Comparison of ENCODE assay signal across 10 mouse cellular contexts in the genomic region with DNA sequence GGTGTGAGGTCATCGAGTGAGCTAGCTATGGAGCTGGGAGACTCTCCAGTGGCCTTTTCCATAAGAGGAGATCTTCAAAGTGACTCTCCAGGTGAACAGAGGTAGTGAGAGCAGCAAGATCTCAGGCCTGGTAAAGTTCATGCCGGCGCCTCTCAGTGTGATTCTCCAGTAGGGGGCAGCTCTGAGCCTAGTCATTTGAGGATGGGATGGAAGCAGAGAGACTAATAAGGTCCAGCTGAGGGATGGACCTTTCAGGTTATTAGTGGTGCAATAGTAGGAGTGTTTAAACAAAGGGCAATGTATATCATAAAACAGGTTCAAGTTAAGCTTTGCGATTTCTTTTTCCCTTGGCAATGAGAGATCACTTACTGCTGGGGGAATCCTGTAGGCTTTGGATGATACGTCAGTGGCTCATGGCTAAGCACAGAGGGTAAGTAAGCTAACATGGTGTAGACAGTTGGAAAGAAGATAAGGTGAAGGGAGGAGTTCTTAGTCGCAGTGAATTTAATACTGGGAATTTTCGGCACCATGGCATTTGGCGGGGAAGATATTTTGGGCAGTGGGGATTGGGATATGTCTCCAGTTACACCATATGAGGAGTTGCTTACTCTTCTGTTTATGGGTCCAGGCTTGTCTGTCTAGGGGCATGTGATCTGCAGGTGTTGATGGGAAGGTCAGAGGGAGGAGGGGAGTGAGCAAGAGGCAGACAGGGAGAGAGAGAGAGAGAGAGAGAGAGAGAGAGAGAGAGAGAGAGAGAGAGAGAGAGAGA. TPM values are rescaled to one million over a fixed set of nuclear protein-coding genes. Genes with fewer than 3 reads are reported as not detected.
A peak's percentile ranks its signal among the peaks of the same experiment; 100 is the strongest.
DNase-seq lines count a peak whose midpoint lies in the region; ATAC-seq and TF ChIP-seq lines count a peak whose summit lies in the region.
"Had no signal": no experiment of that assay in that cellular context is flagged by ENCODE, and none has a peak within 500 bp of the region (broad histone marks: within the 10 kb centered on the region; RNA-seq: fewer than 3 reads in every experiment).

No protein-coding gene starts in this region.

- DNase-seq in cerebellum, postnatal 10 days = peak; percentile 68 to 70
- no peak for DNase-seq in cerebellum, adult 11-12 months
- DNase-seq in midbrain, embryonic 11.5 days (ENCODE audit: low spot score, missing footprints) = peak; percentile 75
- DNase-seq in embryo, embryonic 10.5 days (ENCODE audit: low spot score) = peak; percentile 67
- DNase-seq in liver, embryonic 14.5 days (ENCODE audit: low read depth in 3 of 3, low spot score in 3 of 3) = no peak
- no peak for DNase-seq in urinary bladder, postnatal 25 days (ENCODE audit: low spot score)
- DNase-seq in yolk sac, embryonic 10.5 days (ENCODE audit: low spot score) = no peak

- H3K4me1 ChIP-seq in midbrain, embryonic 11.5 days (ENCODE audit: control insufficient read depth, insufficient read depth, low read length) = no peaks in the 10 kb centered on the region
- no peaks in the 10 kb centered on the region for H3K4me1 ChIP-seq in midbrain, embryonic 15.5 days
- peaks cover 0 to 2% of the 10 kb centered on the region in 2 experiments; a peak in 1 of 4 replicates for H3K4me1 ChIP-seq in liver, embryonic 14.5 days (replicated peaks; ENCODE audit: control insufficient read depth in 2 of 2, insufficient read depth in 2 of 2, low read length in 1 of 2)

- no peaks in the 10 kb centered on the region for H3K27me3 ChIP-seq in midbrain, embryonic 11.5 days (ENCODE audit: control insufficient read depth, insufficient read depth, low read length)
- H3K27me3 ChIP-seq in midbrain, embryonic 15.5 days (replicated peaks) = no peaks in the 10 kb centered on the region
- H3K27me3 ChIP-seq in liver, embryonic 14.5 days (ENCODE audit: control insufficient read depth, insufficient read depth, low read length) = no peaks in the 10 kb centered on the region

- peak; percentile 26; the same call in 1 of the 2 replicates for ATAC-seq in midbrain, embryonic 11.5 days (ENCODE audit: low FRiP score)
- no peak for ATAC-seq in midbrain, embryonic 15.5 days (replicated peaks)
- ATAC-seq in liver, embryonic 14.5 days (ENCODE audit: insufficient read depth) = no peak

- H3K9me3 ChIP-seq in midbrain, embryonic 11.5 days (ENCODE audit: control insufficient read depth, low read length) = no peaks in the 10 kb centered on the region
- H3K9me3 ChIP-seq in midbrain, embryonic 15.5 days = no peaks in the 10 kb centered on the region
- no peaks in the 10 kb centered on the region for H3K9me3 ChIP-seq in liver, embryonic 14.5 days (ENCODE audit: control insufficient read depth, low read length)
- H3K9me3 ChIP-seq: megakaryocyte, embryonic 14.5 days had no signal

- no peak for TF ChIP-seq EP300 in liver, embryonic 14.5 days (IDR thresholded peaks at IDR 0.05; ENCODE audit: low read depth)

- 60% methylated on average over 8 of the region's 8 CpGs for WGBS in midbrain, embryonic 11.5 days
- WGBS in midbrain, embryonic 15.5 days = 62% methylated on average over 8 of the region's 8 CpGs
- 42% methylated on average over 8 of the region's 8 CpGs for WGBS in liver, embryonic 14.5 days (ENCODE audit: insufficient replicate concordance)

- H3K36me3 ChIP-seq in midbrain, embryonic 11.5 days (ENCODE audit: control insufficient read depth, insufficient read depth, low read length) = no peaks in the 10 kb centered on the region
- no peaks in the 10 kb centered on the region for H3K36me3 ChIP-seq in midbrain, embryonic 15.5 days (replicated peaks)
- H3K36me3 ChIP-seq in liver, embryonic 14.5 days (replicated peaks; ENCODE audit: control insufficient read depth, insufficient read depth, low read depth) = no peaks in the 10 kb centered on the region
- H3K36me3 ChIP-seq: G1E had no signal

- H3K4me3 ChIP-seq in midbrain, embryonic 11.5 days (ENCODE audit: low read depth, low read length) = no peak overlapping the region
- no peak overlapping the region for H3K4me3 ChIP-seq in midbrain, embryonic 15.5 days
- no peak overlapping the region for H3K4me3 ChIP-seq in liver, embryonic 14.5 days (ENCODE audit: insufficient read depth in 1 of 2, low read depth in 2 of 2, low read length in 2 of 2)
- H3K4me3 ChIP-seq: megakaryocyte, embryonic 14.5 days had no signal

- H3K9ac ChIP-seq in midbrain, embryonic 11.5 days (ENCODE audit: low read length) = no peak overlapping the region
- no peak overlapping the region for H3K9ac ChIP-seq in midbrain, embryonic 15.5 days
- H3K9ac ChIP-seq in liver, embryonic 14.5 days (replicated peaks) = no peak overlapping the region

- TF ChIP-seq CTCF in liver, embryonic 14.5 days (IDR thresholded peaks at IDR 0.05; ENCODE audit: low read depth) = peak; percentile 60

- H3K4me2 ChIP-seq in midbrain, embryonic 11.5 days = no peak overlapping the region
- H3K4me2 ChIP-seq in midbrain, embryonic 15.5 days = no peak overlapping the region
- H3K4me2 ChIP-seq in liver, embryonic 14.5 days (ENCODE audit: low read depth) = no peak overlapping the region

- no peak overlapping the region for H3K27ac ChIP-seq in midbrain, embryonic 11.5 days (ENCODE audit: low read depth, low read length)
- no peak overlapping the region for H3K27ac ChIP-seq in midbrain, embryonic 15.5 days
- H3K27ac ChIP-seq in liver, embryonic 14.5 days = no peak overlapping the region

RNA-seq across cellular contexts. Expression of a gene that starts 17.9 kb away (rescaled TPM):
- polyA plus RNA-seq in midbrain, embryonic 11.5 days (2014; fragmentation: Nextera tagmentation; extraction: Ambion mirVana) = 6.5 and 7.4 TPM in 2 replicates
- 6.4 and 6.8 TPM in 2 replicates for polyA plus RNA-seq in midbrain, embryonic 15.5 days (2015; fragmentation: Nextera tagmentation; extraction: Ambion mirVana)
- polyA plus RNA-seq in liver, embryonic 14.5 days (2012; rRNA removed) = 3.0 and 3.8 TPM in 2 replicates
- 4.0 and 5.7 TPM in 2 replicates for polyA plus RNA-seq in liver, embryonic 14.5 days (2014; fragmentation: Nextera tagmentation; extraction: Ambion mirVana)
- polyA plus RNA-seq: G1E had no signal

RNA-seq across cellular contexts. Expression of a gene that starts 47.2 kb away (rescaled TPM):
- polyA plus RNA-seq in midbrain, embryonic 11.5 days (2014; fragmentation: Nextera tagmentation; extraction: Ambion mirVana) = not detected in 2 replicates
- 0.13 TPM in 1 of 2 replicates, not detected in the other for polyA plus RNA-seq in midbrain, embryonic 15.5 days (2015; fragmentation: Nextera tagmentation; extraction: Ambion mirVana)
- 10.8 and 13.5 TPM in 2 replicates for polyA plus RNA-seq in liver, embryonic 14.5 days (2012; rRNA removed)
- 39.0 and 39.9 TPM in 2 replicates for polyA plus RNA-seq in liver, embryonic 14.5 days (2014; fragmentation: Nextera tagmentation; extraction: Ambion mirVana)
- polyA plus RNA-seq: G1E had no signal

RNA-seq across cellular contexts. Expression of a gene that starts 48.4 kb away (rescaled TPM):
- polyA plus RNA-seq in midbrain, embryonic 11.5 days (2014; fragmentation: Nextera tagmentation; extraction: Ambion mirVana) = 0.12 and 0.20 TPM in 2 replicates
- polyA plus RNA-seq in midbrain, embryonic 15.5 days (2015; fragmentation: Nextera tagmentation; extraction: Ambion mirVana) = 0.17 and 0.19 TPM in 2 replicates
- not detected in 2 replicates for polyA plus RNA-seq in liver, embryonic 14.5 days (2012; rRNA removed)
- polyA plus RNA-seq in liver, embryonic 14.5 days (2014; fragmentation: Nextera tagmentation; extraction: Ambion mirVana) = not detected in 2 replicates
- polyA plus RNA-seq: G1E had no signal

Comparison
In these comparisons a context has a peak if more than half of its experiments do, and no peak if none do; other contexts are left out.
1. DNase-seq: peak in cerebellum, postnatal 10 days (2 of 2), midbrain, embryonic 11.5 days (single experiment) and embryo, embryonic 10.5 days (single experiment); none in cerebellum, adult 11-12 months (single experiment), liver, embryonic 14.5 days (0 of 3), urinary bladder, postnatal 25 days (single experiment) and yolk sac, embryonic 10.5 days (single experiment).
2. RNA of a gene that starts 47.2 kb away (polyA plus RNA-seq): 10.8 to 39.9 TPM in liver, embryonic 14.5 days; 0.13 TPM in midbrain, embryonic 15.5 days and not detected in midbrain, embryonic 11.5 days; every median in the first group is over 10 times any median in the second.